Mouse (Mus musculus): ENCODE measurements around the gene Hist1h4c.

- TF ChIP-seq CTCF (IDR thresholded peaks at IDR 0.05; ENCODE audit: borderline replicate concordance, extremely low read depth, insufficient read depth, insufficient read length) = no peak
- TF ChIP-seq POLR2A (IDR thresholded peaks at IDR 0.05; ENCODE audit: borderline replicate concordance, extremely low read depth, insufficient read depth, insufficient read length, poor library complexity, severe bottlenecking) = no peak
Measured at GRCm38 (mm10) chr13:23716261-23717042, 18.2 kb upstream of the Hist1h4c start.

Data from brain, embryonic 14.5 days (tissue).